Mouse (Mus musculus): ENCODE data around the gene Colgalt2. TPM values are rescaled to one million over a fixed set of nuclear protein-coding genes. Genes with fewer than 3 reads are reported as not detected.
A peak's percentile ranks its signal among the peaks of the same experiment; 100 is the strongest.
"Not testable (repeated sequence)": the region's sequence is repeated elsewhere in the genome, so short reads cannot be mapped to it uniquely, and the experiment has no call there.

Gene Colgalt2
- not detected in 2 replicates for total RNA-seq (2017)

DNA sequence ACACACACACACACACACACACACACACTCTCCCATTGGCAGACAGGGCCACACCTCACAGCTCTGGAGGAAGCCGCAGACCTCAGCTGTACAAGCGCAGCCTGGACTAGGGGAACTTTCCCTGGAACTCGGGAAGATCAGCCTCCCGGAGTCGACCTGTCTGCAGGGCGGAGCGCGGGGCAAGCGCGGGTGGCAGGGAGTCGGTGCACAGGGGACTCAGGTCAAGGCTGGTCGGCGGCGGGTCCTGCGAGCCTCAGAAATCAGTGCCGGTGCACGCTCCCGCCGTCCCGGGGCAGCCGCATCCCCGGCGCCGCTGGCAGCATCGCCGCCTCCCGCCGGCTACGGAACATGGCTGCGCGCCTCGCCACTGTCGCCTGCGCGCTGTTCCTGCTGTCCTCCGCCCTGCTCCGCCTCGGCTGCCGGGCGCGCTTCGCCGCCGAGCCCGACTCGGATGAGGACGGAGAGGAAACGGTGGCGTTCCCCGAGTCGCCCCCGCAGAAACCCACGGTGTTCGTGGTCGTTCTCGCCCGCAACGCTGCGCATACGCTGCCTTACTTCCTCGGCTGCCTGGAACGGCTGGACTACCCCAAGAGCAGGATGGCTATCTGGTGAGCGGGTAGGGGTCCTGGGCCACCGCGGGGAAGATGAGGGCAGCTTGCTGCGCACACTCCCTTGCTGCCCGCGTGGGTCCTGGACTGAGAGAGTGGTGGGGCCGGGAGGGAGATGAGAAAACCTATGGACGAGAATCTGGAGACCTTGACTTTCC, at the start of gene Colgalt2:
TSS of gene Colgalt2 (plus strand) at position 41 of the 766 bp plus-strand sequence.
- no peak for ATAC-seq (ENCODE audit: extremely low read depth, insufficient number of reproducible peaks, low FRiP score, poor library complexity, severe bottlenecking)

DNA sequence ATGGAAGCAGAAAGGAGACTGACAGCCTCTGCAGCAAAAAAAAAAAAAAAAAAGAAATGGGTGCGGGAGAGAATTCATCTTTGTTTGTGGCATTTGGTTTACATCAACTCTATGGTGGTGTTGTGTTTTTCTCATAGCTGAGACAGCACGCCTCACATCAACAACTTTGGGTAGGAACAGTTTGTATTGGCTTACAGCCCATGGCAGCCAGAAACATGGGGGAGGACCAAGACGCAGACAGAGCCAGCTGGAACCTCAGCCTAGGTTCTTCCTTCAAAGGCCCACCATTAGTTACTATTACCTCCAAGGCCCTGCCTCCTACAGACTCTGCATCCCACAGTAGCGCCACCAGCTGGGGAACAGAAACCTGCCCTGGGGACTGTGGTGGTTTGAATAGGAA, 42.9 kb upstream of the Colgalt2 start:
- ATAC-seq (ENCODE audit: extremely low read depth, insufficient number of reproducible peaks, low FRiP score, poor library complexity, severe bottlenecking), result no peak

DNA sequence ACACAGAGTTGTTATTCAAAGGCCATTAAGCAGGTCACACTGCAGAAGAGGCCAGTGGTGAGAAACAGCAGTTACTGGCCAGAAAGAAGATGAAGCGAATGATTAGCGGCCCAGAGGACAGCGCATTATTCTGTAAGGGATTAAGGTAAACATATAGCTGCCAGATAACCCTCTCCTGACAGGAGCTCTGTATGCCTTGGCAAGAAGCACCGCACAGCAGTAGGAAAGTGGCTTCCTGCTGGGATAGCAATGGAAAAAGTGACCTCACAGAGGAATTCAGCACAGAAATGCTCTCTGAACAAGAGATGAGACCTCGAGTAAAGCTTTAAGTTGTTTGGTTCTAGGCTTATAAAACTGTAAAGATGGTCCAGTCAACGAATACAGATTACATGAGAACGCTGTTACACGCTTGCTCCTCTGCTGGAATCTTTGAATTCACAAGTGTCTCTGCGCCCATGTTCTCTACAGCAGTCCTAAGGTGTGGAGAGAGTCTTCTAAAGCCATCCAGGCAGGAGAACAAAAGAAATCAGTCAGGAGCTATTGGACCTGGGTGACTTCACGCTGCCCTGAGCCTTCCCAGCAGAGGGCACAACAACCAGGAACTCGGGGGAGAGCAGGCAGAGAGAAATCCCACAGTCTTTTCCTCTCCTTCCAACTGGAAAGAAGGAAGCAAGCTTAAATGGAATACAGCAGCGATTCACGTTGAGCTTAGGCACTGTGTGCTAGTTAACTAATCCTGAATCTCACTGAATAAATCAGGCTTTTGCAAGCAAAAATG, 31.1 kb upstream of the Colgalt2 start:
- ATAC-seq (ENCODE audit: extremely low read depth, insufficient number of reproducible peaks, low FRiP score, poor library complexity, severe bottlenecking), result no peak

DNA sequence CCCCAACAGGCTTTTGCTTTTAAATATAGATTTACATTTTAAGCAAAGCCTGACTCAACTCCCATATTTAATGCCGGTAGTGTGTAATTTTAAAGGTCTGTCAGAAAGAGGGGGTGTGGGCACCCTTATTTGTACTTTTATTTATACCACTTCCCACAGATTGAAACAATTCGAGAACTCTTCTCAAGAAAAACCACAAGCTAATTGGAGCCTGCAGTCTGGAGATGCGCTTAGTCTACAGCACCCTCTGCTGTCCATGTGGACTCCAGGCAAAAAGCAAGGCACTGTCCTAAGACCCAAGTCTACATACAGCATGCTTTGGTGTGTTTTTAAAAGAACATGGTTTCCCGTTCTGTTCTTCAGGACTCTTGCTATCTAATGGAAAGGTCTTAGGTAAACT, 30.5 kb upstream of the Colgalt2 start:
- 0 out of 2 replicates have a peak, but pooled peaks have one; percentile 26 for ATAC-seq (ENCODE audit: extremely low read depth, insufficient number of reproducible peaks, low FRiP score, poor library complexity, severe bottlenecking)

DNA sequence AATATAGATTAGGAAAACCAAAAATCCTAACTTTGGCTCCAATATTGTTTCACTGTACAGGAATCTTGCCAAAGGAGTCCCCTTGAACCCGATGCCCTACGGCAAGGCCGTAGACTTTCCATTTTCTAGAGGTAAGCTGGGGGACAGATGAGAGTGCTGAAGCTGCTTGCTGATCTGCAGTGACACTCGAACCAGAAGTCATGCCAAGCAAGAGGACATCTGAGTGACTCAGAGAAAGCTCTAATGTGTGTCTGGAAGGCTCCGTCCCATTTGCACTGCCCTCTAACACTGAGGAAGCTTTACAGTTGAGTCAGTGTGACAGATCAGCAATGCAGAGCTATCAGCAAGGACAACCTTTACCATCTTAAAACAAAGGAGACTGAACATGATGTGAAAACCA, 21.3 kb upstream of the Colgalt2 start:
- ATAC-seq (ENCODE audit: extremely low read depth, insufficient number of reproducible peaks, low FRiP score, poor library complexity, severe bottlenecking), result no peak

DNA sequence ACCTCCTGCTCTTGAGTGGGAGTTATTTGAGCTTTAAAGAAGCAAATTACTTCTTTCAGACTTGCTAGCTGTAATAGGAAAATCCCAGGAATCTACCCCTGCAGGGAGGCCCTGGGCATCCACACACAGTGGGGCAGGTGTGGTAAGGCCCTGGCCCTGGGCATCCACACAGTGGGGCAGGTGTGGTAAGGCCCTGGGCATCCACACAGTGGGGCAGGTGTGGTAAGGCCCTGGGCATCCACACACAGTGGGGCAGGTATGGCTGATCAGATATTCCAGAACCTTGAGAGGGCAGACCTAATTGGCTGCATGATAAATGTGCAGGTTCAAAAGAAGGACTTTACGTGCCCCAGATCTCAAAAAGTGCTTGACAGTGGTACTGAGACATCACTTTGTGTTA, 15.0 kb upstream of the Colgalt2 start:
- no peak for ATAC-seq (ENCODE audit: extremely low read depth, insufficient number of reproducible peaks, low FRiP score, poor library complexity, severe bottlenecking)

DNA sequence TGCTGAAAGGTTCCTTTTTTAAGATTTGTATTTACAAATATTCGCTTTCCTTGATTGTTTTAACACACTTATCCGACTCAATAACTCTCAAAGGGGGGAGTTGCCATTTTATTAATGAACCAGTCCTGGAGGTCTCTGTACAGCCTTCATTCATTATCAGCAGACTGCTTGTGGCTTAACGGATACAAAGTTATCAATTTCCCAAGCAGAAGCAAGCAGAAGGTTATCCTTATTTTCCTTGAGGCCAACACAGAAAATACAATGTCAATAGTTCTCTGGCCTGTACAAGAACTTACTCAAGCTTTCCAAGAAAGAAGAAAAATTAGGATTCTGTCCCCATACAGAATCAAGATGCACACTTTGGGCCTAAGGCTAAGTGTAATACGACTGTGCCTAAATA, 13.9 kb upstream of the Colgalt2 start:
- not testable (repeated sequence) for ATAC-seq (ENCODE audit: extremely low read depth, insufficient number of reproducible peaks, low FRiP score, poor library complexity, severe bottlenecking)

DNA sequence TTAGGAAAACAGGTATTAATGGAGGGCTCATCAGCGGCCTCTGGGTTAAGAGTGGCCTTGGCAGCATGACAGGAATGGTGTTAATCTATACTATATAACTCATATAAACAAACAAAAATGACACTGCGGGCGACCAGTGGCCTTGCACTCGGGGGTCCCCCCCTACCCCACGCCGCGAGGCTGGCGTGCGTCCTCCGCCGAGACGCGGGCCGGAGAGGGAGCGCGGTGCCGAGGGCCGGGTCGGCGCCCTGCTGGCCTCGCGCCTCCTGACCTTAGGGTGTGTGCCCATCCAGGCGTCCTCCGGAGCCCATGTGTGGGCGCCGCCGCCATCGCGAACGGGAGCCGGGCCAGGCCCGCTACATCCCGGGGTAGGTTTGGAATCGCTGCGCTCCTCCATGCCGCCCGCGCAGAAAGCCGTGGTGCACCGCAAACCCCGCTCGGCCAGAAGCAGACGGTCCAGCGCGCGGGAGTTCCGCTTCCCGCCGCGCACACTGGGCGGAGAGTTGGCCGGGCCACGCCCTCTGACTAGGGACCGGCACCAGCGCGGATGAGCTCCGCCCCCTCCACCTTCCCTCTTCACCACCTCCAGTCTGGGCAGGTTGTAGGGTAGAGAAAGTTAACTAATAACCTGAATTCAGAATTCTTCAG, 13.3 kb upstream of the Colgalt2 start, which contains the start of gene Tsen15:
TSS of gene Tsen15 (minus strand) at position 501 of the 648 bp plus-strand sequence.
- ATAC-seq (ENCODE audit: extremely low read depth, insufficient number of reproducible peaks, low FRiP score, poor library complexity, severe bottlenecking), result peak; percentile 85

DNA sequence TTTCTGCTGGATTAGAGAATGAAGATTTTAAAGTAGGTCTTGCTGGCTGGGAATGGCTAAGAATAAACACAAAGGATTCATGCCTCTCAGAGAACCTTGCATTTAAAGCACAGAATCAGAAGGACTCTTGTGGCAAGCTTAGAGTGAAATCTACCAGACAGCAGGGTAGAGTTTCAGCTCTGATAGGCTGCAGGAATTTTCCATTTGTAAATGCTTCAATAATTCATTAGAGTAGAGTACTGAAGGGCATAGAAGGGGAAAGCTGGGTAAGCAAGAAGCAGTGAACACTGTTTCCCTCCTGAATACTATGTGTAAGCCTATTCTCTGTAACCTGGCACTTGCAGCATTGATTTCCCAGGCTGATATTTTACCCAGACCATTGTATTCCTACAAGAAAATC, 10.4 kb upstream of the Colgalt2 start:
- ATAC-seq (ENCODE audit: extremely low read depth, insufficient number of reproducible peaks, low FRiP score, poor library complexity, severe bottlenecking), result no peak

DNA sequence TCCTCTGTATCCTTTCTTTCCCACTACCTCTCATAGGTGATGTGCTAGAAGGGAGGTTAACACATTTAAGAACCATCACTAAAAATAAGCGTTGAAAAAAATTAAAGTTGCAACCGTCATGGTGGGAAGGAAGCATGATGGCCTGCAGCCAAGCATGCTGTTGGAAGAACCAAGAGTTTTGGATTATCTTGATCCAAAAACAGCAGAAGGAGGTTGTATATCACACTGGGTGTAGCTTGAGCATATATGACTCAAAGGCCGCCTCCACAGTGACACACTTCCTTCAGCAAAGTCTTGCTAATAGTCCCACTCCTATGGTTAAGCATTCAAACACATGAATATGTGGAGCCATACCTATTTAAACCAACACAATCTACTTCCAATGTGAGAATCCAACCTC, 5.5 kb upstream of the Colgalt2 start:
- no peak for ATAC-seq (ENCODE audit: extremely low read depth, insufficient number of reproducible peaks, low FRiP score, poor library complexity, severe bottlenecking)

DNA sequence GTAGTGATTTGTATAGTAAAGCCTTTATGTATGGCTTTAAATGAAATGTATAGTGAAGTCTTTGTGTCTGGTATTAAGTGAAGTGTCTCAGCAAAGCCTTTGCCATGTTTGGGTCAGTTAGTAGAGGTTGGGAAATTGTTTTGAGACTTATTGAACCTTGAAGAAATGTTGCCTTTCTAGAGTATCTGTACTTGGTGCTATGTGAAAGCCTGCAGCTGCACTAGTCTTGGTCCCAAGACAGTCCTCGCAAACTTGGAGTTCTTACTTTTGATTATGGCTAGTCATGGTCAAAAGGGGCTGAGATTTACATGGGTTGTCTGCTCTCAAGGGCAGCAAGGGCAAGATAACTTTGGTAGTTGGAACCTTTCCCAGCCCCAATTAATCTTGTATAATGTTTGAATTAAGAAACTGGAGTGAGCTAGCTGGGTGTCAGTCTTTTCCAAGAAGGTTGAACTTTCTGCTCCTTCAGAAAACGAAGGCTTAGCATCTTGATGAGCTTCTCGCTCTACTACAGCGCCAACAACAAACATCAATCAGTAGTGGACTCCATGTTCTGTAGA, 4.6 kb upstream of the Colgalt2 start:
- no peak for ATAC-seq (ENCODE audit: extremely low read depth, insufficient number of reproducible peaks, low FRiP score, poor library complexity, severe bottlenecking)

DNA sequence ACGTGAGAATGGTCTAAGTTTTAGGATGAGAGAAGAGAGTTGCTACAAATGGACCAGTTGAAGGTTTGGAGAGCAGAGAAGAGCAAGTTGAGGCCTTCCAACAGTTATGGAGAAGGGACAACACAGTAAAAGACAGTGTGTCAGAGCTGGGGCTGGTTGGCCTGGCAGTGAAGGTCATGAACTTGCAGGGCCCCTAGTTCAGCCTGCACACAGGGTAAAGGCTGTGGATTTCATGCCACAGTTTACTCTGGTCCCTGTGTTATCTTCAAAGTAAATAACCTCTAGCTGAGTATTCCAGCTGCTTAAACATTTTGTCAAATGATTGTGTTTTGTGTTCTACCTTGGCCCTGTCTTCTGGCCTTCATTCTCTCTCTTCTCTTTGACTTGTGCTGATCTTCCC, 922 bp upstream of the Colgalt2 start:
- ATAC-seq (ENCODE audit: extremely low read depth, insufficient number of reproducible peaks, low FRiP score, poor library complexity, severe bottlenecking), result no peak

DNA sequence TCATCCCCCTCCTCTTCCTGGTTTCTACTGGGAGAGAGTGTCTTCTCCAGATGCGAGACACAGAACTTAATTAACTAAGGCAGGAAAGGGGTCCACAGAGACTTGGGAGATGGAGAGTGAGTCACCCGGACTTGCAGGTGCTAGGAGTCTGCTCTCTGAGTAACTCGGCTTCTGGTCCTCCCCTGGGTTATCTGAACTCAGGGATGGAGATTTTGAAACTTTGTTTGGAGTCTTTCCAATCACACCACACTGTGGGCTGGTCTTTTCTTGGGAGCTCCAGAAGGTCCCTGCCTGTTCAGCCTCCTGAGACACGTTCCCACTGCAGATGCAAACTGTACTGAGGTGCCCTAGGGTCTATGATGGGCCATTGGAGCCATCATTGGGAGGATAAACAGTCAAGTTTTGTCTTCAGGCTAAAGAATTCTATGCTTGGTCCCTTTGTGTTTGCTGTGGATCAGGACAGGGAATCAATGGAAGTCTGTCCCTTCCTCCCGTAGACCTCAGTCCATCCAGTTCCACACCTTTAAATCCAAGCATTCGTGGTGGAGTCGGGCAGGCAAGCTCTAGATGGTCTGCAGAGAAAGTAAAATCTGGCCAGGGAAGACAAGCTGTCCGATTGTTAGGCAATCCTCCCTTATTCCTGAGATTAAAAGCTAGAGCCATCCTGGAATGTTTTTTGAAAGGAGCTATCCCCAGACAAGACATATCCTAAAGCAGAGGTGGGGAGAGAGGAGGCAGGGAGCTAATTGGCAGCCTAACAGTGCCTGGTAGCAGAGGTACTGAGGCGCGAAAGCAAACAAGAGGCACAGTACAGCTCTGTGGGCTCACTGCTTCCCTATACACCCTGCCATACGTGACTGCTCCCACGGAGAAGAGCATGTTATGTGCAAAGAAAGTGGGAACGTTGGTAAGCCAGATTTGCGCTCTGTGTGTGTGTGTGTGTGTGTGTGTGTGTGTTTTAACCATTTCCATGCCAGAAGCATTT, 1.2 kb downstream of the Colgalt2 start:
- ATAC-seq (ENCODE audit: extremely low read depth, insufficient number of reproducible peaks, low FRiP score, poor library complexity, severe bottlenecking), result no peak

DNA sequence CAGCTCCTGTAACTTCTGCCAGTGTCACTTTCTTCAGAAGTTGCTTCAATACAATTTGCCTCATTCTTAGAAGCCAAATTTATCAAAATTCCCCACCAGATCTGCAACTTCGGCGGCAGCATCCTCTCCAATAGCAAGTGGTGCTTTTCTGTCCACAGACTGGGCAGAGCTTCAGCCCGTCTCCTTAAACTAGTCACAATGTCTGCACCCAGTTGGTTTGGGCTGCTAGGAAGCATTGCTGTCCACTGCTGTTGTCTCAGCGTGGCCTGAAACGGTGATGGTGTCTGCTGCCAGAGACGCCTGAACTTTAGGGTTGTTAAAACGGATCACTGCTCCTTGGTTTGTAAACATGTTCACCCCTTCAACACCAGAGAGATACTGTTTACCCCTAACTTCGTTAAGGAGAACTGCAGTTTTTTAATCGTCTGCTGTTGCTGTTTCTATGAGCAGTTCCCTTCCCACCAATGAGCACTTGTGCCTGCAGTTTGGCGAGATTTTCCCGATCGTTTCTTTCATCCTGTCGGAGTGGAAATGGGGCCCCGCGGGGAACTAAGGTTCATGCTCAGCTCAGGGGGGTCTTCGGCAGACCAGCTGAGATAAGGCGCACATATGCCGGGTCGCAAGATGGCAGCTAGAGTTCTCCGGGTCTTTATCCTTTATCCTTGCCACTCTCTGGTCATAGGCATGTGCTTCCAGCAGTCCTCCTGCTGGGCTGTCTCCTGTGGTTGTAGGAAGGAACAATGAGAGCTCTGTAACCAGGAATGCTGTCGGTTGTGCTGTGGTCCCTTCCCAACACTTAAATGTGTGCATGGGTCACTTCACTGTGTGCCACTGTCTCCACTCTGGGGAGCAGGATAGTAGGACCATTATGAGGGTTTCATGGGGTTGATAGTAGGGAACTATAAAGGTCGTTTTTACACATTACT, 7.7 kb downstream of the Colgalt2 start:
- no peak for ATAC-seq (ENCODE audit: extremely low read depth, insufficient number of reproducible peaks, low FRiP score, poor library complexity, severe bottlenecking)

DNA sequence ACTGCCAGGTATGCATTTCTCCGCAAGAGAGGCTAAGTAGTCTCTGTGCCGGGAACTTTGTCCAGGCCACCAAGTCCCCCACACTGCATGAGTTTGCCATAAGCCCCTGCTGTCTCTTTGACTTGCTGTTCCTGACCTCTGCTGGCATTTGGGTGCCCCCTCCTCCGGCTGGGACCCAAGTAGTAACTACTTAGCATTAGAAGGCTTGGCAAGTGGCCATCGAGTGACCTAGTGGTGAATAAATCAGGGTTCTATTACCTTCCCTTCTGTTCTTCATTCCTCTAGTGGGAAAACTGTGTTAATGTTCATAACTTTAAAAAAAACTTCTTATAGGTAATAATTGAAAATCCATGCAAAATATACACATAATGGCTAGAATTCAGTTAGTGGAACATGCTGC, 9.7 kb downstream of the Colgalt2 start:
- ATAC-seq (ENCODE audit: extremely low read depth, insufficient number of reproducible peaks, low FRiP score, poor library complexity, severe bottlenecking), result no peak

DNA sequence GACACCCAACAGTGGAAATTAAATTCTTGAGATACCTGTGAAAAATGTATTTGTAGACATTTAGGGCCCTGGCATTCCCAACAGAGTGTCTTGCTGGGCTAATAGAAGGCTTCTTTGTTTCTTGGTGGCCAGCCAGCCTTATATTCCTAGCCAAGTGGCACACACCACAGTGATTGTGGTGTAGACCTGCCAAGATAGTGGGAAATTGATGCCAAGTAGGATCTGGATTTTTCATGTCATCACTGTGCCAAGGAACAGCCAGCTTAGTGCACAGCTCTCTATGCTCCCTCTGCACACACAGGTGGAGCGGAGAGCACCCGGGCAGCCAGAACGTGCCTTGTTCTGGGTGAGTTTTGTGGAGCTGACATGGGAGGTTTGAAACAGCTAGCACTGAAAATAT, 11.0 kb downstream of the Colgalt2 start:
- ATAC-seq (ENCODE audit: extremely low read depth, insufficient number of reproducible peaks, low FRiP score, poor library complexity, severe bottlenecking), result no peak

DNA sequence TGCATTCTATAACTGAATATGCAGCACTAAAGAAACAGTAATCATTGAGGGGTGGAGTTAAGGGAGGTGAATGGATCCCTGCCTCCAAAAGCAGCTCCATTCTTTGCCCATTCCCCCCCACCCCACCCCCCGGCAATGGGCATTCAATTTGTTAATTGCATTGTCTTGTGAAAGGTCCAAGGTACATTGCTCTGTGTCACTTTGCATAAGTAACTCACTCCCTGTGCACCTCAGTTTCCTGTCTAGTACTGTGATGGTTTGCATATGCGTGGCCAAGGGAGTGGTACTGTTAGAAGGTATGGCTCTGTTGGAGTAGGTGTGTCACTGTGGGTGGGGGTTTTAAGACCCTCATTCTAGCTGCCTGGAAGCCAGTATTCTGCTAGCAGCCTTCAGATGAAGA, 13.5 kb downstream of the Colgalt2 start:
- ATAC-seq (ENCODE audit: extremely low read depth, insufficient number of reproducible peaks, low FRiP score, poor library complexity, severe bottlenecking), result no peak

Data from neutrophil, adult 5-6 weeks (primary cell).